In genomic region chr7:135597604-135598289, GRCm38 (mm10) we compare ENCODE assay signal across 8 mouse cellular contexts.
A peak's percentile ranks its signal among the peaks of the same experiment; 100 is the strongest.
DNase-seq lines count a peak whose midpoint lies in the region; ATAC-seq and TF ChIP-seq lines count a peak whose summit lies in the region.

No protein-coding gene starts in this region.

- ATAC-seq in forebrain, embryonic 16.5 days = no peak
- peak; percentile 47 for ATAC-seq in lung, postnatal 0 days
- ATAC-seq in frontal cortex, adult (ENCODE audit: low TSS enrichment) = no peak

- WGBS in forebrain, embryonic 10.5 days = 67% methylated on average over 12 of the region's 12 CpGs
- whole genome bisulfite sequencing in forebrain, embryonic 16.5 days = 63% methylated on average over 12 of the region's 12 CpGs
- 40% methylated on average over 12 of the region's 12 CpGs for WGBS in embryonic facial prominence, embryonic 10.5 days
- 49% methylated on average over 12 of the region's 12 CpGs for WGBS in lung, postnatal 0 days
- 90% methylated on average over 12 of the region's 12 CpGs for WGBS in cerebellum, adult 2 months

- peaks cover 42% of the 10 kb centered on the region for H3K4me1 ChIP-seq in forebrain, embryonic 10.5 days
- H3K4me1 ChIP-seq in forebrain, embryonic 16.5 days (replicated peaks; ENCODE audit: control insufficient read depth, insufficient read depth, low read length) = peaks cover 12% of the 10 kb centered on the region
- H3K4me1 ChIP-seq in embryonic facial prominence, embryonic 10.5 days = peaks cover 48% of the 10 kb centered on the region
- H3K4me1 ChIP-seq in lung, postnatal 0 days (ENCODE audit: insufficient read depth, low read depth, low read length) = peaks cover 8% of the 10 kb centered on the region; the same call in 1 of the 2 replicates
- H3K4me1 ChIP-seq in cerebellum, adult 2 months (ENCODE audit: control insufficient read depth, insufficient read depth, low read length) = peaks cover 7% of the 10 kb centered on the region; the same call in 1 of the 2 replicates

- H3K36me3 ChIP-seq in forebrain, embryonic 10.5 days (replicated peaks) = no peaks in the 10 kb centered on the region
- H3K36me3 ChIP-seq in forebrain, embryonic 16.5 days (ENCODE audit: control insufficient read depth, insufficient read depth) = no peaks in the 10 kb centered on the region
- no peaks in the 10 kb centered on the region for H3K36me3 ChIP-seq in embryonic facial prominence, embryonic 10.5 days (replicated peaks)
- no peaks in the 10 kb centered on the region for H3K36me3 ChIP-seq in lung, postnatal 0 days (ENCODE audit: insufficient read depth, low read length)

- no peak overlapping the region for H3K4me2 ChIP-seq in forebrain, embryonic 16.5 days (ENCODE audit: low read length)
- no peak overlapping the region for H3K4me2 ChIP-seq in lung, postnatal 0 days (replicated peaks; ENCODE audit: low read depth, low read length)

- TF ChIP-seq POLR2A in cerebellum, adult 2 months (IDR thresholded peaks at IDR 0.05; ENCODE audit: borderline replicate concordance, insufficient read depth, low read length) = no peak

- peak overlapping the region; percentile 46; the same call in 1 of the 2 replicates for H3K27ac ChIP-seq in forebrain, embryonic 10.5 days
- no peak overlapping the region for H3K27ac ChIP-seq in forebrain, embryonic 16.5 days (ENCODE audit: low read length)
- peak overlapping the region; percentile 52 for H3K27ac ChIP-seq in embryonic facial prominence, embryonic 10.5 days (replicated peaks)
- H3K27ac ChIP-seq in lung, postnatal 0 days (ENCODE audit: low read length) = no peak overlapping the region
- no peak overlapping the region for H3K27ac ChIP-seq in cerebellum, adult 2 months (ENCODE audit: insufficient read depth, low read length)

- H3K27me3 ChIP-seq in forebrain, embryonic 10.5 days (ENCODE audit: poor library complexity, severe bottlenecking) = 0 out of 2 replicates have a peak, but pooled peaks cover 3% of the 10 kb centered on the region
- H3K27me3 ChIP-seq in forebrain, embryonic 16.5 days (replicated peaks; ENCODE audit: control insufficient read depth, insufficient read depth, low read length) = no peaks in the 10 kb centered on the region
- 0 out of 2 replicates have a peak, but pooled peaks cover 5% of the 10 kb centered on the region for H3K27me3 ChIP-seq in embryonic facial prominence, embryonic 10.5 days (replicated peaks; ENCODE audit: low read depth, poor library complexity, severe bottlenecking)
- H3K27me3 ChIP-seq in lung, postnatal 0 days (replicated peaks; ENCODE audit: insufficient read depth, low read length) = no peaks in the 10 kb centered on the region
- H3K27me3 ChIP-seq in cerebellum, adult 2 months (ENCODE audit: control insufficient read depth, insufficient read depth, low read length) = no peaks in the 10 kb centered on the region

- H3K9me3 ChIP-seq in forebrain, embryonic 10.5 days = no peaks in the 10 kb centered on the region
- no peaks in the 10 kb centered on the region for H3K9me3 ChIP-seq in forebrain, embryonic 16.5 days (ENCODE audit: control insufficient read depth, low read length)
- no peaks in the 10 kb centered on the region for H3K9me3 ChIP-seq in embryonic facial prominence, embryonic 10.5 days
- no peaks in the 10 kb centered on the region for H3K9me3 ChIP-seq in lung, postnatal 0 days (ENCODE audit: low read length)

- H3K4me3 ChIP-seq in forebrain, embryonic 10.5 days = no peak overlapping the region
- no peak overlapping the region for H3K4me3 ChIP-seq in forebrain, embryonic 16.5 days (replicated peaks; ENCODE audit: low read length)
- no peak overlapping the region for H3K4me3 ChIP-seq in embryonic facial prominence, embryonic 10.5 days
- no peak overlapping the region for H3K4me3 ChIP-seq in lung, postnatal 0 days (ENCODE audit: low read depth, low read length)
- H3K4me3 ChIP-seq in cerebellum, adult 2 months (replicated peaks; ENCODE audit: insufficient read depth, low read depth, low read length) = no peak overlapping the region

- intact Hi-C loops in heart, postnatal 36 days (cut with DNase I) = no loop called here

- TF ChIP-seq CTCF in lung, postnatal 0 days (IDR thresholded peaks at IDR 0.05) = no peak
- no peak for TF ChIP-seq CTCF in cerebellum, adult 2 months (IDR thresholded peaks at IDR 0.05; ENCODE audit: borderline replicate concordance, insufficient read depth, low read depth, low read length)

- no peak for TF ChIP-seq EP300 in lung, postnatal 0 days (IDR thresholded peaks at IDR 0.05)

- no peak overlapping the region for H3K9ac ChIP-seq in forebrain, embryonic 16.5 days (replicated peaks; ENCODE audit: low read depth, low read length)
- no peak overlapping the region for H3K9ac ChIP-seq in lung, postnatal 0 days (replicated peaks; ENCODE audit: low read depth)

- no peak for DNase-seq in forebrain, embryonic 10.5 days (ENCODE audit: extremely low spot score, low spot score)
- peak; percentile 18 for DNase-seq in embryonic facial prominence, embryonic 10.5 days (ENCODE audit: low spot score)
- peak; percentile 31 to 43 for DNase-seq in heart, postnatal 36 days
- no peak for DNase-seq in lung, postnatal 0 days (ENCODE audit: low spot score)
- no peak for DNase-seq in cerebellum, adult 2 months
- DNase-seq in layer of hippocampus, adult 9-11 months = no peak

Comparison
In these comparisons a context has a peak if more than half of its experiments do, and no peak if none do; other contexts are left out.
1. H3K27ac ChIP-seq: peak in forebrain, embryonic 10.5 days (single experiment) and embryonic facial prominence, embryonic 10.5 days (single experiment); none in forebrain, embryonic 16.5 days (single experiment), lung, postnatal 0 days (single experiment) and cerebellum, adult 2 months (single experiment).
2. DNase-seq: peak in embryonic facial prominence, embryonic 10.5 days (single experiment) and heart, postnatal 36 days (2 of 2); none in forebrain, embryonic 10.5 days (single experiment), lung, postnatal 0 days (single experiment), cerebellum, adult 2 months (0 of 2) and layer of hippocampus, adult 9-11 months (single experiment).